Mouse (Mus musculus): ENCODE results near the gene Unc13c. TPM values are rescaled to one million over a fixed set of nuclear protein-coding genes. Genes with fewer than 3 reads are reported as not detected.

Unc13c gene
- polyA plus RNA-seq, 1 experiment from 2014 or later, result 0.92 TPM

GRCm38 (mm10) chr9:73866666-73867065 is 102.1 kb downstream of the Unc13c start:
- no peak overlapping the region for H3K27ac ChIP-seq (replicated peaks)
- DNase-seq (ENCODE audit: low spot score), result no peak
- H3K4me1 ChIP-seq (replicated peaks; ENCODE audit: control insufficient read depth, insufficient read depth), result no peaks in the 10 kb centered on the region
- no peaks in the 10 kb centered on the region for H3K36me3 ChIP-seq (ENCODE audit: control insufficient read depth, insufficient read depth, low read length)
- H3K9ac ChIP-seq (ENCODE audit: low read length), result no peak overlapping the region
- H3K4me3 ChIP-seq (ENCODE audit: low read depth, low read length), result no peak overlapping the region
- H3K27me3 ChIP-seq (ENCODE audit: control insufficient read depth, insufficient read depth, low read length), result no peaks in the 10 kb centered on the region
- TF ChIP-seq EP300 (optimal IDR thresholded peaks at IDR 0.05) (no peak), CTCF (IDR thresholded peaks at IDR 0.05; ENCODE audit: low read depth) (no peak)
- no peak overlapping the region for H3K4me2 ChIP-seq (replicated peaks; ENCODE audit: low read depth)
- no peak for ATAC-seq (ENCODE audit: low FRiP score, low TSS enrichment)
- WGBS, result 84% methylated on average over 2 of the region's 2 CpGs
- no peaks in the 10 kb centered on the region for H3K9me3 ChIP-seq (ENCODE audit: control insufficient read depth, low read length)

GRCm38 (mm10) chr9:73859469-73859868 is 109.3 kb downstream of the Unc13c start:
- WGBS, result 82% methylated on average over 3 of the region's 3 CpGs
- no peak for ATAC-seq (ENCODE audit: low FRiP score, low TSS enrichment)
- no peak for DNase-seq (ENCODE audit: low spot score)

GRCm38 (mm10) chr9:73854281-73854680 is 114.5 kb downstream of the Unc13c start:
- Histone ChIP-seq H3K27me3 (ENCODE audit: control insufficient read depth, insufficient read depth, low read length) (no peaks in the 10 kb centered on the region), H3K36me3 (ENCODE audit: control insufficient read depth, insufficient read depth, low read length) (no peaks in the 10 kb centered on the region), H3K9me3 (ENCODE audit: control insufficient read depth, low read length) (no peaks in the 10 kb centered on the region), H3K4me3 (ENCODE audit: low read depth, low read length) (no peak overlapping the region), H3K4me1 (replicated peaks; ENCODE audit: control insufficient read depth, insufficient read depth) (no peaks in the 10 kb centered on the region), H3K27ac (replicated peaks) (no peak overlapping the region), H3K4me2 (replicated peaks; ENCODE audit: low read depth) (no peak overlapping the region), H3K9ac (ENCODE audit: low read length) (no peak overlapping the region)
- no peak for DNase-seq (ENCODE audit: low spot score)
- no peak for ATAC-seq (ENCODE audit: low FRiP score, low TSS enrichment)
- TF ChIP-seq EP300 (optimal IDR thresholded peaks at IDR 0.05) (no peak), CTCF (IDR thresholded peaks at IDR 0.05; ENCODE audit: low read depth) (no peak)
- 45% methylated on average over 3 of the region's 3 CpGs for WGBS

More at GRCm38 (mm10) chr9:73859469-73859868, 109.3 kb downstream of the Unc13c start:
- H3K4me3 ChIP-seq (ENCODE audit: low read depth, low read length), result no peak overlapping the region
- no peaks in the 10 kb centered on the region for H3K4me1 ChIP-seq (replicated peaks; ENCODE audit: control insufficient read depth, insufficient read depth)
- H3K27me3 ChIP-seq (ENCODE audit: control insufficient read depth, insufficient read depth, low read length), result no peaks in the 10 kb centered on the region
- TF ChIP-seq EP300 (optimal IDR thresholded peaks at IDR 0.05) (no peak), CTCF (IDR thresholded peaks at IDR 0.05; ENCODE audit: low read depth) (no peak)
- no peaks in the 10 kb centered on the region for H3K9me3 ChIP-seq (ENCODE audit: control insufficient read depth, low read length)
- no peak overlapping the region for H3K9ac ChIP-seq (ENCODE audit: low read length)
- H3K4me2 ChIP-seq (replicated peaks; ENCODE audit: low read depth), result no peak overlapping the region
- H3K36me3 ChIP-seq (ENCODE audit: control insufficient read depth, insufficient read depth, low read length), result no peaks in the 10 kb centered on the region
- H3K27ac ChIP-seq (replicated peaks), result no peak overlapping the region

GRCm38 (mm10) chr9:73806681-73807080 is 162.1 kb downstream of the Unc13c start:
- no peak overlapping the region for H3K27ac ChIP-seq (replicated peaks)
- WGBS, result 54% methylated on average over 4 of the region's 4 CpGs
- H3K9ac ChIP-seq (ENCODE audit: low read length), result no peak overlapping the region
- H3K36me3 ChIP-seq (ENCODE audit: control insufficient read depth, insufficient read depth, low read length), result no peaks in the 10 kb centered on the region
- TF ChIP-seq EP300 (optimal IDR thresholded peaks at IDR 0.05), result no peak
- no peak for TF ChIP-seq CTCF (IDR thresholded peaks at IDR 0.05; ENCODE audit: low read depth)
- H3K27me3 ChIP-seq (ENCODE audit: control insufficient read depth, insufficient read depth, low read length), result no peaks in the 10 kb centered on the region
- no peak for DNase-seq (ENCODE audit: low spot score)
- no peak overlapping the region for H3K4me2 ChIP-seq (replicated peaks; ENCODE audit: low read depth)
- no peak for ATAC-seq (ENCODE audit: low FRiP score, low TSS enrichment)
- no peak overlapping the region for H3K4me3 ChIP-seq (ENCODE audit: low read depth, low read length)
- no peaks in the 10 kb centered on the region for H3K9me3 ChIP-seq (ENCODE audit: control insufficient read depth, low read length)
- H3K4me1 ChIP-seq (replicated peaks; ENCODE audit: control insufficient read depth, insufficient read depth), result no peaks in the 10 kb centered on the region

DNA sequence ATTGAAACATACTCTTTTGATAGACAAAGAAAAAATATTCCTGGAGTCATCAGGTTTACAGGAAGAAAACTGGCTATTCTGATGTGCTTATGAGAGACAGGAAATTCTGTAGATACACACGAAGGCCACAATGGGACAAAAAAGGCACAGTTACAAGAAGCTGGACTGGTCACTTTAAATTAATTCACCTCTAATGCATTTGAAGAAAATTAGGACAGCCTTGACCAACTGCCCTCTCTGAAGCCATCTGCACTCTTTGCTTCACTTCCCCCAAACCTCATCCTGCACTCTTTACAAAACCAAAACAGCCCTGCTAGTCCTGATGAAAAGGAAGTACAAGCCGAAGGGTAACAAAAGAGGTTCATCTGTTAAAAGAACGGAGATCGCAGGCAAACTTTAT is 194.2 kb downstream of the Unc13c start:
- no peaks in the 10 kb centered on the region for H3K27me3 ChIP-seq (ENCODE audit: control insufficient read depth, insufficient read depth, low read length)
- WGBS, result 80% methylated on average over 4 of the region's 4 CpGs
- H3K27ac ChIP-seq (replicated peaks), result no peak overlapping the region
- no peaks in the 10 kb centered on the region for H3K36me3 ChIP-seq (ENCODE audit: control insufficient read depth, insufficient read depth, low read length)
- no peaks in the 10 kb centered on the region for H3K4me1 ChIP-seq (replicated peaks; ENCODE audit: control insufficient read depth, insufficient read depth)
- no peak overlapping the region for H3K9ac ChIP-seq (ENCODE audit: low read length)
- TF ChIP-seq EP300 (optimal IDR thresholded peaks at IDR 0.05), result no peak
- no peaks in the 10 kb centered on the region for H3K9me3 ChIP-seq (ENCODE audit: control insufficient read depth, low read length)
- H3K4me2 ChIP-seq (replicated peaks; ENCODE audit: low read depth), result no peak overlapping the region
- H3K4me3 ChIP-seq (ENCODE audit: low read depth, low read length), result no peak overlapping the region
- ATAC-seq (ENCODE audit: low FRiP score, low TSS enrichment) (no peak), DNase-seq (ENCODE audit: low spot score) (no peak)

DNA sequence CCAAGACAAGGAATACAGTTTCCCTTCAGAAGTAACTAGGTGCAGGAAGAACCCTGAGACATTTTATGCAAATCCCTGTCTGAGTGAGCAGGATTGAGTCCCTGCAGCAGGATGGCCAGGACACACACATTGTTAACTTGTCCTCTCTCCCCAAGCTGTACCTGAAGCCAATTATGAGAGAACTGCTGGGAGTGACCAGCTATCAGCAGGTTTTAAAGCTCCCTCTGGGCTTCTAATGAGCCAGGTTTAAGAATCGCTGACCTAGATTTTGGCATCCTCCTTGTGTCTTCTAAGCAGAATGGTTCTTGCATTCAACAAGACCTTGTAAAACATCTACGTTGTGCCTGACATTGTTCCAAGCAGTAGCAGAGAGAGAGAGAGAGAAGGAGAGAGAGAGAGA is 213.6 kb downstream of the Unc13c start:
- H3K36me3 ChIP-seq (ENCODE audit: control insufficient read depth, insufficient read depth, low read length), result no peaks in the 10 kb centered on the region
- H3K27ac ChIP-seq (replicated peaks), result no peak overlapping the region
- H3K4me2 ChIP-seq (replicated peaks; ENCODE audit: low read depth), result no peak overlapping the region
- H3K27me3 ChIP-seq (ENCODE audit: control insufficient read depth, insufficient read depth, low read length), result no peaks in the 10 kb centered on the region
- H3K9me3 ChIP-seq (ENCODE audit: control insufficient read depth, low read length), result no peaks in the 10 kb centered on the region
- TF ChIP-seq CTCF (IDR thresholded peaks at IDR 0.05; ENCODE audit: low read depth) (no peak), EP300 (optimal IDR thresholded peaks at IDR 0.05) (no peak)
- ATAC-seq (ENCODE audit: low FRiP score, low TSS enrichment), result no peak
- no peaks in the 10 kb centered on the region for H3K4me1 ChIP-seq (replicated peaks; ENCODE audit: control insufficient read depth, insufficient read depth)
- H3K9ac ChIP-seq (ENCODE audit: low read length), result no peak overlapping the region
- DNase-seq (ENCODE audit: low spot score), result no peak
- 72% methylated on average over 2 of the region's 2 CpGs for WGBS
- H3K4me3 ChIP-seq (ENCODE audit: low read depth, low read length), result no peak overlapping the region

Measured in stomach, postnatal 0 days (tissue).